Mouse (Mus musculus): Measurements from ENCODE around the gene Olfr106-ps.

Olfr106-ps gene

DNA sequence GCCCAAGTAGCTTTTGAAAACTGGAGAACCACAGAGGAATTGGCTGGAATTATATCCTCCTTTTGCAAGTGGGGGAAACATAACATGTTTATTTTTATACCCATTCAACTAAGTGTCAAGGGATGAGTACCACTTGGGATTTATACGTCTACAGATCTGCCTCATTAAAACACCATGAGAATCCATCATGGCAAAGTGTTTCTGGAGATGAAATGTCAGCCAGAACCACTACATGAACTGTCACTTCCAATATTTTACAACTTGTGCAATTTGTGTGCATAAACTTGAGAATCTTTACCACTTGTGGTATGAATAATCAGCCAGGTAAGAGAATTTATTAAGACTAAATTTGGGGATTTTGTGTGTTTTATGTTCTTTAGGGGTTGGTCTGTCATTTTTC lies at the start of gene Olfr106-ps:
Gene Olfr106-ps, plus strand, starts transcription at position 301 of the 400 bp plus-strand sequence.
- no peak for DNase-seq

DNA sequence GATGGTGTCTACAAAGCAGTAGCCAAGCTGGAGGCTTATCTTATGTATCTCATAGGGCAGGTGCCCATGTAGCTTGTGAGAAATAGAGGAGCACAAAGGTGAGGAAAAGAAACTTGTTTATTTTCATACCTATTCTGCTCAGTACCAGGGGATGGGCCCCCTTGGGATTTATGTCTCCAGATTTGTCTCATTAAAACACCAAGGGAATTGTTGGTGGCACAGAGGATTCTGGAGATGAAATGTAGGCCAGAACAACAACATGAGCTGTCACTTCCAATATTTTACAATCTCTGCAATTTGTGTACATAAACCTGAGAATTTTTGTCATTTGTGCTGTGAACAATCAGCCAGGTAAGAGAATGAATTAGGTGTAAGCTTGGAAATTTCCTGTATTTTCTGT lies 30.9 kb upstream of the Olfr106-ps start, which contains the start of gene Olfr104-ps:
Gene Olfr104-ps, plus strand, starts transcription at position 301 of the 400 bp plus-strand sequence.
- no peak for DNase-seq

DNA sequence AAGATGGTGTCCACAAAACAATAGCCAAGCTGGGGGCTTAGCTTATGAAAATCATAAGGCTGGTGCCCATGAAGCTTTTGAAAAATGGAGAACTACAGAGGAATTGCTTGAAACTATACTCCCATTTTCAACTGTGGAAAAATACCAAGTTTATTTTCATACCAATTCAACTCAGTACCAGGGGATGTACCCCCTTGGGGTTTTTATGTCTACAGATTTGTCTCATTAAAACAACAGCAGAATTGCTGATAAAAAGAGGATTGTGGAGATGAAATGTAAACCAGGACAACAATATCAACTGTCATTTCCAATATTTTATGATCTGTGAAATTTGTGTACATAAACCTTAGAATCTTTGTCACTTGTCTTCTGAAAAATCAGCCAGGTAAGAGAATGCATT lies 11.5 kb upstream of the Olfr106-ps start, which contains the start of gene Olfr105-ps:
Gene Olfr105-ps, plus strand, starts transcription at position 301 of the 400 bp plus-strand sequence.
- DNase-seq, result no peak

DNA sequence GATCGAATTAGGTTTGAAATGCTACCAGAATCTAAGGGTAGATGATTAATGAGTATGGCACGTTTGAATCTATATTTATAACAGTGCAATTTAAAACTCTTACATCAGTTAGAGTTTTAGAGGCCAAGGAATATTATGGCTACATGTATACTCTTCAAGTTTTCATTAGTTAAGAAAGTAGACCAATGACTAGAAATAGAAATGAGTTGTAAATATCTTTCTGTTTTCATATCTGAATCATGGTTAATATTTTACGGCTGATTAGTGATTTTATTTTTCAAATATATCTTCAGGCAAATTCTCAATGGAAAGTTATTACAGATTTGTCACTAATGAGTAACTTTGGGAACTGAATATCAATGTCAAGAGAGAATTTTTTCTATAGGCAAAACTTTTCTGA lies 8.7 kb downstream of the Olfr106-ps start, which contains the start of gene Olfr107:
Gene Olfr107, plus strand, starts transcription at position 301 of the 400 bp plus-strand sequence.
- DNase-seq, result no peak

DNA sequence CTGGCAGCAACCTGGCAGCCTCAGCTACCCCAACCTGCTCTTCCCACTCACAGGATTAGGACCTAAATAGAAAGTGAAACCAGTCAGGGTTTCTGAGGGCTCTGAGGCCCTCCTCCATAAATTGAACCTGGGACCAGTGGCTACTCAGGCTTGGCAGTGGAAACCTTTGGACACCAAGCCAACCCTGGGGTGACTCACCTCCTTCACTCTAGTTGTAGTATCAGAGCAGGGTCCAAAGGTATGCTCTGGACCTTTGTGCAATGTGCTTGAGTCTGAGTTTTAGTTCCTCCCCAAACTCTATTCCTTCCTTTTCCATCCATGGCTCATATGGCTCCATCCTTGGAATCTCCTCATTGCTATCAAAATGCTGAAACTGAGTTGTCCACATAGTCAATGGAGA lies 23.2 kb downstream of the Olfr106-ps start:
- no peak for DNase-seq

DNA sequence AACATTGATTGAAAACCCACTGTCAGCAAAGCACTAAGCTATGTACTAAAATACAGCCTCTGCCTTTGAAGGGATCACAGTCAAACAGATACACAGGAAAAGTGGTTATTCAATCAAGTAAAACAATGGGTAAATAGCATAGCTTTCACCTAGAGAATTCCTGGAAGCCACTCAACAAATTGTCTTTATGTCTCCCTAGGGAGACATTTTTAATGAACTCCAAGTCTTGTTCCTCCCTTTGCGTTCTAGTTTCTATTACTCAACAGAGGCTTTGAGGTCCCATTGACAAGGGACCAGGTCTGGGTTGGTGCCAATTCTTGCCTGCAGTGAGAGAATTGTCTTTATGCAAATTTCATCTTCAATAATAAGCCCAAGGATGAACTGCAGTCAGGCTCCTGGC lies 55.0 kb downstream of the Olfr106-ps start, which contains the start of gene Olfr108:
Gene Olfr108, plus strand, starts transcription at position 301 of the 400 bp plus-strand sequence.
- DNase-seq, result no peak

Measured in spleen, adult 18-20 months (tissue).